7 mouse cellular contexts compared by ENCODE assay signal in the genomic region with DNA sequence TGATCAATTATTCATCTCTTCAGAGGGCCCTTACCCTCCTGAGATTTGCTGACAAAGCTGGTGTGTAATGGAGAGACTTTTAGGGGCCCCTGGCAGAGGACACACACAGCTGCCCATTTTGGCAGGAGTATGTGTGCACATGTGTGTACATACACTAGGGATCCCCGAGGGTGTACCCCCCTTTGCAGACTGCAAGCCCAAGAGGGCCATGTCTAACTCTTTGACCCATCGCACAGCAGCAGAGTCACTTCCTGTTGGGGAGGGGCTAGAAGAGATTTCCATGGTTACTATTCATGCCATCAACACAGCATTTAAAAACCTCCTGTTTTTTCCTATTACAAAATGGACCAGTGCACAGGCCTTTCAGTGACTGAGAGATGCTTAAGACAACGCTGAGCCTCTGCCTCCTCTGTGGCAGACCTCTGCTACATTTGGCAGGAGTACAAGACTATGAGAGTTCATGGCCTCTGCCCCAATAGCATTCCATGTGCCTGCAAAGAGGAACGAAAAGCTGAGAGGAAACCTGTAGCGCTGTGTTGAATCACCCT. TPM values are rescaled to one million over a fixed set of nuclear protein-coding genes. Genes with fewer than 3 reads are reported as not detected.
DNase-seq lines count a peak whose midpoint lies in the region; ATAC-seq lines count a peak whose summit lies in the region.

No protein-coding gene starts in this region.

- peak; percentile 47 for DNase-seq in 416B (ENCODE audit: low read depth)
- peak; percentile 80 for DNase-seq in CD4-positive helper T cell, adult 2 months (ENCODE audit: low read depth, low spot score)
- DNase-seq in frontal cortex, postnatal 10 days (ENCODE audit: low spot score in 2 of 2), result no peak
- DNase-seq in right cerebral cortex, postnatal 14 days, result no peak

- peaks cover 5% of the 10 kb centered on the region; the same call in 1 of the 2 replicates for H3K36me3 ChIP-seq in forebrain, embryonic 13.5 days (ENCODE audit: poor library complexity, severe bottlenecking)
- no peaks in the 10 kb centered on the region for H3K36me3 ChIP-seq in kidney, embryonic 16.5 days (ENCODE audit: insufficient read depth, low read length)

- H3K9ac ChIP-seq in forebrain, embryonic 13.5 days, result no peak overlapping the region
- H3K9ac ChIP-seq in kidney, embryonic 16.5 days (replicated peaks; ENCODE audit: low read length), result no peak overlapping the region

- no peaks in the 10 kb centered on the region for H3K9me3 ChIP-seq in forebrain, embryonic 13.5 days (replicated peaks)
- H3K9me3 ChIP-seq in kidney, embryonic 16.5 days (ENCODE audit: low read length), result no peaks in the 10 kb centered on the region

- no peaks in the 10 kb centered on the region for H3K27me3 ChIP-seq in forebrain, embryonic 13.5 days
- H3K27me3 ChIP-seq in kidney, embryonic 16.5 days (ENCODE audit: insufficient read depth, low read length), result no peaks in the 10 kb centered on the region

- H3K4me2 ChIP-seq in forebrain, embryonic 13.5 days, result no peak overlapping the region; the same call in 1 of the 2 replicates
- H3K4me2 ChIP-seq in kidney, embryonic 16.5 days (replicated peaks; ENCODE audit: low read depth, low read length), result no peak overlapping the region

- peaks cover 74% of the 10 kb centered on the region for H3K4me1 ChIP-seq in forebrain, embryonic 13.5 days
- peaks cover 60% of the 10 kb centered on the region for H3K4me1 ChIP-seq in kidney, embryonic 16.5 days (ENCODE audit: insufficient read depth, low read length)

- no peak overlapping the region for H3K4me3 ChIP-seq in forebrain, embryonic 13.5 days
- H3K4me3 ChIP-seq in kidney, embryonic 16.5 days (ENCODE audit: low read length), result no peak overlapping the region

- 45% methylated on average over 5 of the region's 5 CpGs for WGBS in forebrain, embryonic 13.5 days
- WGBS in kidney, embryonic 16.5 days, result 48% methylated on average over 5 of the region's 5 CpGs

- peak overlapping the region; percentile 48 for H3K27ac ChIP-seq in forebrain, embryonic 13.5 days
- H3K27ac ChIP-seq in kidney, embryonic 16.5 days (ENCODE audit: low read length), result no peak overlapping the region

- peak; percentile 56 for ATAC-seq in forebrain, embryonic 13.5 days
- 0 out of 2 replicates have a peak, but pooled peaks have one; percentile 27 for ATAC-seq in kidney, embryonic 16.5 days (ENCODE audit: low FRiP score, low TSS enrichment)
- ATAC-seq in monocyte, adult 5-6 weeks (replicated peaks; ENCODE audit: insufficient number of reproducible peaks, low FRiP score, low TSS enrichment, poor library complexity, severe bottlenecking), result peak; percentile 42; the same call in 1 of the 2 replicates

RNA-seq across cellular contexts. Expression of a gene that starts 46.0 kb away (rescaled TPM):
- polyA plus RNA-seq in forebrain, embryonic 13.5 days (2015; fragmentation: Nextera tagmentation; extraction: Ambion mirVana), result 65.3 and 79.4 TPM in 2 replicates
- polyA plus RNA-seq in kidney, embryonic 16.5 days (2015; fragmentation: Nextera tagmentation; extraction: Ambion mirVana), result 48.9 and 65.3 TPM in 2 replicates
- 11.6 to 26.4 TPM (median 11.9 TPM) in 3 replicates for total RNA-seq in monocyte, adult 5-6 weeks (2017)

Comparison
In these comparisons a context has a peak if more than half of its experiments do, and no peak if none do; other contexts are left out.
1. DNase-seq: peak in 416B (single experiment) and CD4-positive helper T cell, adult 2 months (single experiment); none in frontal cortex, postnatal 10 days (0 of 2) and right cerebral cortex, postnatal 14 days (single experiment).
2. Peak in every context shown above with its lines, with median percentiles within 50 percentile points of each other: ATAC-seq.